Mouse (Mus musculus): ENCODE results near the gene H60b. TPM values are rescaled to one million over a fixed set of nuclear protein-coding genes. Genes with fewer than 3 reads are reported as not detected.

The H60b gene
- polyA plus RNA-seq (2012; rRNA removed), result 0.10 and 0.15 TPM in 2 replicates

DNA sequence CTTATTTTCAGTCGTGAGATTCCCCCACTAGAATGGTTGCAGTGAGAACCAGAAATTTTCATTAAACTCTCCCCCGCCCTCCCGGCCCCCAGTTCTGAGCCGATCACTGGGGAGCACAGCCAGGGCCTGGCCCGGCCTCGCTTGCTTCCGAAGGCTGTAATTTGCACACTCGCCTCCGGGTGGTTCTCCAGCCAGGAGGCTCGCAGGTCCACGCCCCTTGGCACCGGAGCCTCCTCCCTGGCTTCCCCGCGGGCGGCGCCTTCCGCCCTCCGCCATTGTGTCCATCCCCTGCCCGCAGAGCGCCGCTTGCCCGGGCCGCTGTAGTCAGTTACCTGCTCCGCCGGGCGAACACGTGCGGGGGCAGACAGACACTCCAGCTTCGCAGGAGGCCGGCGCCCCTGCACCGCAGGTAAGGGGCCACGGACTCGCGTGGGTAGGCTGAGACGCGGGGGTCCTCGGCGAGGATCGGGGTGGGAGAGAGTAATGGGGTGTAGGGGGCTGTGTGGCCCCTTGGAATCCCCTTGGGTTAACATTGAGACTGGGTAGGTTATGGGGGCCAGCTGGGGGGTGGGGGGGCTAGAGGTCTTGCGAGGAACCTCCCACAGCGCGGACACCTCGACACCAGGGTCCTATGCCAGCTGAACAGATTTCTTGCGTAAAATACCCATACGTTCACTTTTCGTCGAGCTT lies at the start of gene H60b, which contains the start of gene Raet1e:
TSS of gene H60b (plus strand) at position 277 of the 690 bp plus-strand sequence.
TSS of gene Raet1e (plus strand) at position 260 of the 690 bp plus-strand sequence.

DNA sequence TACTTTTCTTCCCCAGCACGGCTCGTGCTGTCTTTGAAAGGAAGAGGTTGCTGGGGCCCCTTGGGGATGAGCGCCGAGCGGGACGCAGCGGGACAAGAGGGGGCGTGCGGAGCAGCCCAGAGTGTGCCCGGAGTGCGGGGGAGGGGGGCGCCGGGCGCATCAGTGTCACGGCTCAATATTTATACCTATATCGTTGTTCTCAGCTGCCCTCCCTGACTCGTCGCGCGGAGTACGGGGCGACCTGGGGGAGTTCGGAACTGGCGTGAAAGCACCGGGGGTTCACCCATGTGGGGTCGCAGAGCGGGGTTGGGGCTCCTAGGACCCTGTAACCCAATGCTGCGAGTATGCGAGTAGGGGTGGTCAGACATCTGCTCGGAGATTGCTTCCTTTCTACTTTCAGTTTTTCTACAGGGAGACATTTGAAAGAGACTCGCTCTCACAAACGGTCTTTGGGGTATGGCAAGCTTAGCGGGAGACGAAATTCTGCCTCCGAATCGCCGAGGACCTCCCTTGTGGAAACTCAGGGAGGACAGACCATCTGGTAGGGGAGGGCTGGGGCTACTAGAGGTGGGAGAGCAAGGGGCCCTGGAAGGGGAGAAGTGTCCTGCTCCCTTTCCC lies 9.2 kb upstream of the H60b start, which contains the start of gene E030030I06Rik:
TSS of gene E030030I06Rik (minus strand) at position 198 of the 618 bp plus-strand sequence.

Other genes with a start within 250 kb of the H60b start
- gene 4930444G20Rik, start 90.5 kb upstream of the H60b start, polyA plus RNA-seq (2012; rRNA removed), result not detected in 2 replicates
- 0.81 and 1.3 TPM in 2 replicates for gene E030030I06Rik, start 9.3 kb upstream of the H60b start, polyA plus RNA-seq (2012; rRNA removed)
- 0.46 and 0.50 TPM in 2 replicates for gene Raet1e, start within 50 bp of the H60b start, polyA plus RNA-seq (2012; rRNA removed)
- gene Raet1d, start 202.0 kb downstream of the H60b start, polyA plus RNA-seq (2012; rRNA removed), result 2.8 and 3.2 TPM in 2 replicates

Data from liver, embryonic 14 days (tissue).